Mouse (Mus musculus) midbrain, embryonic 14.5 days (tissue): ENCODE data around the gene Syvn1. TPM values are rescaled to one million over a fixed set of nuclear protein-coding genes. Genes with fewer than 3 reads are reported as not detected.

Experiments used
- ATAC-seq: fragments of 200-750 bp; cut with Nextera tagmentation; 2 replicates; pipeline ENCODE4 v1.8.0; 2017; ENCODE audit warnings: moderate number of reproducible peaks, moderate library complexity; ENCODE audit not compliant: low FRiP score, low TSS enrichment
- DNase-seq: peaks from one replicate; pipeline ENCODE4 v3.0.0-alpha.2; 2015
- H3K27ac ChIP-seq: fragments of 300-500 bp; sonication (generic); replicated peaks from 2 replicates; pipeline ENCODE4 v1.5.1; 2014; ENCODE audit warnings: mild to moderate bottlenecking, low read depth, low read length, moderate library complexity
- H3K27me3 ChIP-seq: fragments of 300-500 bp; sonication (generic); 2 replicates; pipeline ENCODE4 v1.6.1; 2014; ENCODE audit warnings: low read length, control low read depth, mixed read lengths; ENCODE audit not compliant: control insufficient read depth, insufficient read depth
- H3K36me3 ChIP-seq: fragments of 300-500 bp; sonication (generic); 2 replicates; pipeline ENCODE4 v1.6.1; 2014; ENCODE audit warnings: low read length, control low read depth; ENCODE audit not compliant: control insufficient read depth, insufficient read depth
- H3K4me1 ChIP-seq: fragments of 300-500 bp; sonication (generic); 2 replicates; pipeline ENCODE4 v1.6.1; 2014; ENCODE audit warnings: mild to moderate bottlenecking, antibody characterized with exemption, low read length, control low read depth; ENCODE audit not compliant: control insufficient read depth, insufficient read depth
- H3K4me2 ChIP-seq: fragments of 300-500 bp; sonication (generic); 2 replicates; pipeline ENCODE4 v1.6.1; 2014; ENCODE audit warnings: mild to moderate bottlenecking, low read length, moderate library complexity
- H3K4me3 ChIP-seq: fragments of 300-500 bp; sonication (generic); replicated peaks from 2 replicates; pipeline ENCODE4 v1.5.1; 2014; ENCODE audit warnings: low read depth, low read length
- H3K9ac ChIP-seq: fragments of 300-500 bp; sonication (generic); replicated peaks from 2 replicates; pipeline ENCODE4 v1.6.1; 2014; ENCODE audit warnings: mild to moderate bottlenecking, low read length, moderate library complexity
- H3K9me3 ChIP-seq: fragments of 300-500 bp; sonication (generic); 2 replicates; pipeline ENCODE4 v1.6.1; 2016; ENCODE audit warnings: low read length, control low read depth, mixed read lengths; ENCODE audit not compliant: control insufficient read depth
- WGBS: fragments of 180-500 bp; shearing (Covaris S2); extraction: QIAGEN DNeasy Blood & Tissue Kit; methylation state at CpG from one replicate; pipeline ENCODE4 v1.1.7; 2014; 5-methylcytosine and 5-hydroxymethylcytosine counted together
- polyA plus RNA-seq: library from polyadenylated mRNA; unstranded; fragments of >200 nt; fragmentation: Nextera tagmentation; extraction: Ambion mirVana; gene quantifications from 2 replicates; pipeline ENCODE4 v1.2.1, GENCODE M21; 2014

Gene Syvn1
- polyA plus RNA-seq, 1 experiment from 2014 or later, result 33.6 TPM

DNA sequence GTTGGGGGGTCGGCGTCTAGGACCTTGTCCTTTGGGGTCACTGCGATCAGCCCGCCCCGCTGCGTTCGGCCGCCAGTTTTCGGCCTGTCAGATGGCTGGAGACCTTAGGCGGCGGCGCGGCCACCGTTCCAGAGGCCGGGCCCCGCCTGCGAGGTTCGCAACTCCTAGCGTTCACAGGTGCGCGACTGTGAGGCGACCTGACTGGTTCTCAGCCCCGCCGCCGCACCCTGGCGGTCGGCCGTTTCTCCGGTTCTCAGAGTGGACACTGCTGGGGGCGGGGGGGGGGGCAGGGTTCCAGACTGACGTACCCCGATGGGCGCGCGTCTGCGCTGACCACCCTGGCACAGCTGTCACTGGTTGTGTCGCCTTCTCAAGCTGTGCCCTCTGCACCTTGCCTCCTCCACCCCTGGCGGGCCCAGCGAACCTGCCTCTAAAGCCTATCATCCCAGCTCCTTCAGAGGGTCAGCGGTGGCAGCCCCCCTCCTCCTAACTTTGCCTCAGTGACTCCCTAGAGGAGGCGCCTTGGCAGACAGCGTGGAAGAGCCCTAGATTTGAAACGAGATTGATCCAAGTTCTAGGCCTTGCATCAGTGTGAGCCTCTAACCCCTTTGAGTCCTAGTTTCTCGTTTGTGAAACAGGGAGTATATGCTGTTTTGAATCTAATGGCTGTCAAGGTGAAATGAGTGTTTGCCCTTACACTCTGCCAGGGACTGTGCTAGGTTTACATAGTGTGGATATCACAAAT, 950 bp downstream of the Syvn1 start:
- WGBS, result 2% methylated on average over 44 of the region's 44 CpGs
- Histone ChIP-seq H3K9me3 (no peaks in the 10 kb centered on the region), H3K27ac (peak overlapping the region; percentile 99), H3K36me3 (peaks cover 43% of the 10 kb centered on the region), H3K9ac (peak overlapping the region; percentile 86), H3K4me2 (peak overlapping the region; percentile 97), H3K4me1 (peaks cover 18% of the 10 kb centered on the region), H3K4me3 (peak overlapping the region; percentile 88), H3K27me3 (no peaks in the 10 kb centered on the region)
- ATAC-seq (peak; percentile 14), DNase-seq (no peak)

DNA sequence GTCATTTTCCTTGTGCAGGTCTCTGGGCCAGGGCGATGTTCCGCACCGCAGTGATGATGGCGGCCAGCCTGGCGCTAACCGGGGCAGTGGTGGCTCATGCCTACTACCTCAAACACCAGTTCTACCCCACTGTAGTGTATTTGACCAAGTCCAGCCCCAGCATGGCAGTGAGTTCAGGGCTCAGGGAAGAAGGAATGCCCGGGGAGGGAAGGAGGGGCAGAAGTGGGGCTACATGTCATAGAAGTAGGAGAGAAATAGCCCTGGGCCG, 1.5 kb downstream of the Syvn1 start:
- Histone ChIP-seq H3K27me3 (no peaks in the 10 kb centered on the region), H3K9me3 (no peaks in the 10 kb centered on the region), H3K36me3 (peaks cover 48% of the 10 kb centered on the region), H3K4me1 (peaks cover 18% of the 10 kb centered on the region), H3K9ac (peak overlapping the region; percentile 86; the same call in 1 of the 2 replicates), H3K27ac (no peak overlapping the region), H3K4me3 (peak overlapping the region; percentile 88), H3K4me2 (peak overlapping the region; percentile 97)
- 85% methylated on average over 8 of the region's 8 CpGs for WGBS
- no peak for ATAC-seq
- no peak for DNase-seq

DNA sequence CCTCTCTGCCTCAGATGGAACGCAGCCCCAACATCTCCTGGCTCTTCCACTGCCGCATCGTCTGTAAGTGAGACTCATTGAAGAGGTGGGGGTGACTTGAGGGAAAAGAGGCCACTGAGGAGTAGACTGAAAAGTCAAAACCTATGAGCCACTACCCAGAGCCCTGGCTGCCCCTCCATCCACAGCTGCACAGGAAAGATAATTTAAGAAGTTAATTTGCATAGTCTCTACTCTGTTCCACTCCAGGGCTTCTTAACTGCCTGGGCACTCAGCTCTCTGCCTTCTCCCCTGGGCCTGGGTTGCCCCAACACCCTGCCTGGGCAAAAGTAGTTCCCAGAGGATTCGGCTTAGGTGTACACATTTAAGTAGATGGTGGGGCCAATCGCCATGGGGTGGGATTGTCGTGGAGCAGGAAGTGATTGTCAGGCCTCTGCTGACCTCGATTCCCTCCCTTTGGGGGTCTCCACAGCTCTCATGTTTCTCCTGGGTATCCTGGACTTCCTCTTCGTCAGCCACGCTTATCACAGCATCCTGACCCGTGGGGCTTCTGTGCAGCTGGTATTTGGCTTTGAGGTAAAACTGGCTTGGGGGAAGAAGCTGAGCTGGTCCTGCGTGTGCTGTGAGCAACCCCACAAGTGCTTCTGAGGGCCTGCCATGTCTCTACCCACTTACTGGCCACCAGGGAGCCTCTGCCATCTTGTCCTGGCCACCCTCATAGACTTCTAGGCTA, 2.5 kb downstream of the Syvn1 start:
- peaks cover 58% of the 10 kb centered on the region for H3K36me3 ChIP-seq
- H3K9ac ChIP-seq, result no peak overlapping the region
- no peak overlapping the region for H3K4me3 ChIP-seq
- no peak overlapping the region for H3K27ac ChIP-seq
- H3K4me2 ChIP-seq, result no peak overlapping the region
- ATAC-seq, result no peak
- H3K4me1 ChIP-seq, result peaks cover 18% of the 10 kb centered on the region
- H3K9me3 ChIP-seq, result no peaks in the 10 kb centered on the region
- 91% methylated on average over 11 of the region's 11 CpGs for WGBS
- H3K27me3 ChIP-seq, result no peaks in the 10 kb centered on the region
- DNase-seq, result no peak

DNA sequence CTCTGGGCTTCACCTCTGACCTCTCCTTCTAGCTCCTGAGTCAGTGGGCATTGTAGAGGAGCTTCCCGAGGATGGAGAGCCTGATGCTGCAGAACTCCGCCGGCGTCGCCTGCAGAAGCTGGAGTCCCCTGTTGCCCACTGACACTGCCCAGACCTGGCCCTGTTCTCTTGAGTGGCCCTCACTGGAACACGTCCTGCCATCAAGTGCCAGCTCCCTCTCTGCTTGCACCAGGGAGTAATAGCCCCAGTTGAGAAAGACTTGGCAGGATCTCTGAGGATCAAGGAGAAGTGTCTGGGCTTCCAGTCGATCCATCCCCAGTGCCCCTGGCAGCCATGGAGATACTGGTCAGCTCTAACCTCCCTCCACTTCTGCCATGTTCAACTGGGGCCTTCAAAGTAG, 6.1 kb downstream of the Syvn1 start:
- no peak overlapping the region for H3K4me3 ChIP-seq
- H3K27me3 ChIP-seq, result no peaks in the 10 kb centered on the region
- WGBS, result 88% methylated on average over 7 of the region's 7 CpGs
- H3K27ac ChIP-seq, result no peak overlapping the region
- H3K4me1 ChIP-seq, result peaks cover 14% of the 10 kb centered on the region
- H3K36me3 ChIP-seq, result peaks cover 77% of the 10 kb centered on the region
- H3K9ac ChIP-seq, result no peak overlapping the region
- H3K9me3 ChIP-seq, result no peaks in the 10 kb centered on the region
- ATAC-seq (no peak), DNase-seq (no peak)
- H3K4me2 ChIP-seq, result no peak overlapping the region

DNA sequence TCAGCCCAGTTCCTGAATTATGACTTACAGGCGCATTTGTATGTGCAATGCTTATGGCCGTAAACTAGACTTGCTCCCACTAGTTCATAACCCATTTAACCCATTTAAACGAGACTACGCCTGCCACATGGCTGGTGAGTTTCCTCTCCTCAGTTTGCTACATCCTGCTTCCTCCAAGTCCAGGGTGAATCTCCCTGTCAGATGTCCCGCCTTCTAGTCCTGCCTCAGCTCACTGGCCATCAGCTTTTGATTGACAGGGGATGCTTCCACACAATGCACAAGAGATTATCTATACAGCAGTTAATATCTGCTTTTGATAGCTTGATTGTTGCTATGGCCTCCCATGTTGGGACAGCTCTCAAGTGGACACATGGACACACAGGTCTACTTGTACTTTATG, 7.9 kb downstream of the Syvn1 start:
- DNase-seq, result no peak
- H3K36me3 ChIP-seq, result peaks cover 66% of the 10 kb centered on the region
- no peak overlapping the region for H3K4me2 ChIP-seq
- H3K9me3 ChIP-seq, result no peaks in the 10 kb centered on the region
- 91% methylated on average over 5 of the region's 5 CpGs for WGBS
- no peak for ATAC-seq
- H3K4me1 ChIP-seq, result peaks cover 9% of the 10 kb centered on the region
- H3K4me3 ChIP-seq, result no peak overlapping the region
- no peak overlapping the region for H3K27ac ChIP-seq
- H3K9ac ChIP-seq, result no peak overlapping the region
- no peaks in the 10 kb centered on the region for H3K27me3 ChIP-seq

DNA sequence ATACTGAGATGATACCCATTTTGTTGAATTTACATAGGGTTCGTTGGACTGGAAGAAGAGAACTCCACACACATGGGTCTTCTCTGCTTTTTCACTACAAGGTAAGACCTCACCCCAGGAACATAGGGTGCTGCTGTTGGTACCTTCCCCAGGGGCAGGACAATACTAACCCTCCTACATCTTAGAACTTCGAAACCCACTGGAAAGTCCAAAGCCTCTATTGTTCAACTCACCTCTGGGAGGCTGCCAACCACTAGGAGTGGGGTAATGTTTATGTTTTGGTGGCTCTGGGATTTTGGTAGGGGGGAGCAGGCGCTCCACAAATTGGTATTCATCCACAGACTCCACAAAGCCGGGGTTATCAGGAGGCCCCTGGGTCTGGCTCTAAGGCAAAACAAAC, 10.3 kb downstream of the Syvn1 start:
- Histone ChIP-seq H3K27me3 (no peaks in the 10 kb centered on the region), H3K4me3 (peak overlapping the region; percentile 81), H3K9ac (peak overlapping the region; percentile 79), H3K27ac (no peak overlapping the region), H3K36me3 (peaks cover 48% of the 10 kb centered on the region), H3K9me3 (no peaks in the 10 kb centered on the region), H3K4me2 (peak overlapping the region; percentile 87), H3K4me1 (peaks cover 9% of the 10 kb centered on the region)
- ATAC-seq, result no peak
- no peak for DNase-seq
- WGBS, result 62% methylated on average over 4 of the region's 4 CpGs

DNA sequence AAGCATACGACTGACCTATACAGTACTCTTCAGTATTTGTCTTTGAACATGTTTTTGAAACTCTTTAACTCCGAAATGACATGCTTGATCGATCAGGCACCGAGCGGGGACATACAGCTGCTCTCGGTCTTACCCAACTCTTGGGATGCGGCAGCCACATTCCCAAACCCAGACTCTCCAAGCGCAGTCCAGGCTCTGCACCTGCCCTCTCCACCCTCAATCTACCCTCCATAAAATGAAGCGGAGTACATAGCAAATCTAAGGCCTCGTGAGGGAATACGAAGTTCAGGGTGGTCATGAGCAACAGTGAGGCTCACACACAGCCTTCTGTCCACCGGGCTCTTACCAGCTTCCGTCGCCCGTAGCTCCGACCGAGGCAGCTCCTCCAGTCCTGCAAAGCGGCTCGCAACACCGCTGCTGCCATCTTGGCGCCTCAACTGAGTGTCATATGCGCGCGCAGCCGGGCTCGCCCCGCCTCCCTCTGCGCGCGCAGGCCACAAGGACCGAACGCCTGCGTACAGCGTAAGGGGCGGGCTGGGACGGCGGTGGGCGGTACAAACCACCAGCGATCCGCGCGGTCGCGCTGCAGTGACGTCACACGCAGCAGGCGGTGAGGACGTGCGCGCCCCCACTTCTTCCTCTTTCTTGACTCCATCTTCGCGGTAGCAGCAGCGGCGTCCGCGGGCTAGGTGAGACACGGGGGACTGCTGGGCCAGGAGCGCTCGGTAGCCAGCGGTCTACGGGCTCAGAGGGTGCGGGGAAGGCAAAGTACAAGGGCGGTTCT, 11.1 kb downstream of the Syvn1 start, which contains the start of the genes Mrpl49 and Fau:
Mrpl49 (minus strand) TSS at position 473 of the 784 bp plus-strand sequence.
Fau (plus strand) TSS at position 532 of the 784 bp plus-strand sequence.
- peaks cover 17% of the 10 kb centered on the region for H3K4me1 ChIP-seq
- H3K36me3 ChIP-seq, result peaks cover 40% of the 10 kb centered on the region
- H3K9me3 ChIP-seq, result no peaks in the 10 kb centered on the region
- no peaks in the 10 kb centered on the region for H3K27me3 ChIP-seq
- DNase-seq (peak; percentile 100), ATAC-seq (peak; percentile 91)
- peak within 1 kb of the TSS; percentile 84 for H3K27ac ChIP-seq
- peak within 1 kb of the TSS; percentile 81 for H3K4me3 ChIP-seq
- under 1% methylated on average over 63 of the region's 63 CpGs for WGBS
- peak within 1 kb of the TSS; percentile 79 for H3K9ac ChIP-seq
- peak within 1 kb of the TSS; percentile 87 for H3K4me2 ChIP-seq

DNA sequence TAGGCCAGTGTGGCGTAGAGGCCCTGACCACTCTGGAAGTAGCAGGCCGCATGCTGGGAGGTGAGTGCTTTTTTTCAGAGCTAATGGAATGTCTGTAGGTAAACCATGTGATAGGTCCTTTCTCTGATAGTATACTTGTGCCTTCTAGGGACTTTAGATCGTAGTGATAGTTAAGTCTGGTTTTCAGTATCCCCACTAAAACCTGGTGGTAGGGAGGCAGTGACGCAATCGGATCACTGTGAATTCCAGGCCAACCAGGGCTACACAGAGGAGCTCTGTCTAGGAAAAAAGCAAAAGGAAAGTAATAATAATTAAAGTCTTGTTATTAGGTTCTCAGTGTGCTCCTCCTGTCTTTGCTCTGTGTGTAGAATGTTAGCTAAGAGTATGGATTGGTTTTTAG, 12.1 kb downstream of the Syvn1 start:
- H3K4me2 ChIP-seq, result peak overlapping the region; percentile 87
- H3K4me3 ChIP-seq, result peak overlapping the region; percentile 81
- no peaks in the 10 kb centered on the region for H3K9me3 ChIP-seq
- no peak overlapping the region for H3K27ac ChIP-seq
- peaks cover 30% of the 10 kb centered on the region for H3K36me3 ChIP-seq
- no peak for ATAC-seq
- H3K4me1 ChIP-seq, result peaks cover 25% of the 10 kb centered on the region
- 33% methylated on average over 5 of the region's 5 CpGs for WGBS
- H3K27me3 ChIP-seq, result no peaks in the 10 kb centered on the region
- peak overlapping the region; percentile 79 for H3K9ac ChIP-seq
- no peak for DNase-seq
